Mouse (Mus musculus): ENCODE measurements around the gene Slk. TPM values are rescaled to one million over a fixed set of nuclear protein-coding genes. Genes with fewer than 3 reads are reported as not detected.

Slk gene
- polyA plus RNA-seq, 1 experiment from 2014 or later = 12.2 TPM

- Histone ChIP-seq H3K4me2 (no peak overlapping the region), H3K36me3 (peaks cover 58% of the 10 kb centered on the region), H3K27me3 (no peaks in the 10 kb centered on the region), H3K4me1 (no peaks in the 10 kb centered on the region), H3K9ac (no peak overlapping the region), H3K27ac (no peak overlapping the region), H3K9me3 (replicated peaks) (no peaks in the 10 kb centered on the region), H3K4me3 (replicated peaks) (no peak overlapping the region)
- WGBS = 90% methylated on average over 4 of the region's 4 CpGs
- no peak for ATAC-seq (replicated peaks; ENCODE audit: low FRiP score)
Measured at GRCm38 (mm10) chr19:47635380-47635779, 55.9 kb downstream of the Slk start.

- no peaks in the 10 kb centered on the region for H3K27me3 ChIP-seq
- H3K36me3 ChIP-seq = peaks cover 77% of the 10 kb centered on the region
- no peak overlapping the region for H3K4me3 ChIP-seq (replicated peaks)
- no peaks in the 10 kb centered on the region for H3K9me3 ChIP-seq (replicated peaks)
- no peak for ATAC-seq (replicated peaks; ENCODE audit: low FRiP score)
- no peak overlapping the region for H3K27ac ChIP-seq
- WGBS = 59% methylated on average over 2 of the region's 2 CpGs
- no peaks in the 10 kb centered on the region for H3K4me1 ChIP-seq
- no peak overlapping the region for H3K4me2 ChIP-seq
- no peak overlapping the region for H3K9ac ChIP-seq
Measured at GRCm38 (mm10) chr19:47643910-47644309, 64.4 kb downstream of the Slk start.

GRCm38 (mm10) chr19:47645583-47645982 is 66.1 kb downstream of the Slk start:
- Histone ChIP-seq H3K4me2 (no peak overlapping the region), H3K27me3 (no peaks in the 10 kb centered on the region), H3K4me1 (no peaks in the 10 kb centered on the region), H3K27ac (no peak overlapping the region), H3K4me3 (replicated peaks) (no peak overlapping the region), H3K9ac (no peak overlapping the region), H3K9me3 (replicated peaks) (no peaks in the 10 kb centered on the region), H3K36me3 (peaks cover 60% of the 10 kb centered on the region)
- ATAC-seq (replicated peaks; ENCODE audit: low FRiP score) = no peak
- WGBS = 87% methylated on average over 6 of the region's 6 CpGs

- Histone ChIP-seq H3K9ac (no peak overlapping the region), H3K27me3 (no peaks in the 10 kb centered on the region), H3K4me1 (no peaks in the 10 kb centered on the region), H3K4me3 (replicated peaks) (no peak overlapping the region), H3K36me3 (peaks cover 50% of the 10 kb centered on the region), H3K9me3 (replicated peaks) (no peaks in the 10 kb centered on the region), H3K4me2 (no peak overlapping the region), H3K27ac (no peak overlapping the region)
- 90% methylated on average over 6 of the region's 6 CpGs for WGBS
- no peak for ATAC-seq (replicated peaks; ENCODE audit: low FRiP score)
Measured at GRCm38 (mm10) chr19:47646508-47647120, 67.1 kb downstream of the Slk start.

GRCm38 (mm10) chr19:47649071-47649470 is 69.6 kb downstream of the Slk start:
- H3K36me3 ChIP-seq = peaks cover 35% of the 10 kb centered on the region; the same call in 1 of the 2 replicates
- no peak overlapping the region for H3K27ac ChIP-seq
- H3K4me3 ChIP-seq (replicated peaks) = no peak overlapping the region
- no peaks in the 10 kb centered on the region for H3K4me1 ChIP-seq
- H3K27me3 ChIP-seq = no peaks in the 10 kb centered on the region
- 92% methylated on average over 6 of the region's 6 CpGs for WGBS
- ATAC-seq (replicated peaks; ENCODE audit: low FRiP score) = no peak
- no peaks in the 10 kb centered on the region for H3K9me3 ChIP-seq (replicated peaks)
- H3K9ac ChIP-seq = no peak overlapping the region
- H3K4me2 ChIP-seq = no peak overlapping the region

GRCm38 (mm10) chr19:47650366-47651159 is 71.1 kb downstream of the Slk start:
- no peak overlapping the region for H3K4me3 ChIP-seq (replicated peaks)
- no peak overlapping the region for H3K9ac ChIP-seq
- H3K4me1 ChIP-seq = no peaks in the 10 kb centered on the region
- 84% methylated on average over 16 of the region's 16 CpGs for WGBS
- no peaks in the 10 kb centered on the region for H3K27me3 ChIP-seq
- H3K9me3 ChIP-seq (replicated peaks) = no peaks in the 10 kb centered on the region
- no peak overlapping the region for H3K4me2 ChIP-seq
- no peak for ATAC-seq (replicated peaks; ENCODE audit: low FRiP score)
- peaks cover 26% of the 10 kb centered on the region; the same call in 1 of the 2 replicates for H3K36me3 ChIP-seq
- H3K27ac ChIP-seq = no peak overlapping the region

- WGBS = 74% methylated on average over 5 of the region's 5 CpGs
- H3K27ac ChIP-seq = no peak overlapping the region
- H3K27me3 ChIP-seq = no peaks in the 10 kb centered on the region
- H3K36me3 ChIP-seq = peaks cover 24% of the 10 kb centered on the region; the same call in 1 of the 2 replicates
- H3K4me2 ChIP-seq = no peak overlapping the region
- peaks cover 3% of the 10 kb centered on the region; the same call in 1 of the 2 replicates for H3K4me1 ChIP-seq
- no peak for ATAC-seq (replicated peaks; ENCODE audit: low FRiP score)
- no peak overlapping the region for H3K4me3 ChIP-seq (replicated peaks)
- no peak overlapping the region for H3K9ac ChIP-seq
- no peaks in the 10 kb centered on the region for H3K9me3 ChIP-seq (replicated peaks)
Measured at GRCm38 (mm10) chr19:47651160-47651480, 71.6 kb downstream of the Slk start.

GRCm38 (mm10) chr19:47652255-47652654 is 72.8 kb downstream of the Slk start:
- no peaks in the 10 kb centered on the region for H3K27me3 ChIP-seq
- ATAC-seq (replicated peaks; ENCODE audit: low FRiP score) = no peak
- no peak overlapping the region for H3K4me3 ChIP-seq (replicated peaks)
- no peak overlapping the region for H3K9ac ChIP-seq
- no peaks in the 10 kb centered on the region for H3K9me3 ChIP-seq (replicated peaks)
- peaks cover 14% of the 10 kb centered on the region; the same call in 1 of the 2 replicates for H3K36me3 ChIP-seq
- no peak overlapping the region for H3K4me2 ChIP-seq
- peaks cover 4% of the 10 kb centered on the region; the same call in 1 of the 2 replicates for H3K4me1 ChIP-seq
- 69% methylated on average over 8 of the region's 8 CpGs for WGBS
- H3K27ac ChIP-seq = no peak overlapping the region

- H3K36me3 ChIP-seq = 0 out of 2 replicates have a peak, but pooled peaks cover 6% of the 10 kb centered on the region
- no peak for ATAC-seq (replicated peaks; ENCODE audit: low FRiP score)
- H3K27ac ChIP-seq = no peak overlapping the region
- 0 out of 2 replicates have a peak, but pooled peaks cover 3% of the 10 kb centered on the region for H3K27me3 ChIP-seq
- 84% methylated on average over 8 of the region's 8 CpGs for WGBS
- peaks cover 4% of the 10 kb centered on the region; the same call in 1 of the 2 replicates for H3K4me1 ChIP-seq
- no peak overlapping the region for H3K9ac ChIP-seq
- H3K9me3 ChIP-seq (replicated peaks) = no peaks in the 10 kb centered on the region
- no peak overlapping the region for H3K4me2 ChIP-seq
- H3K4me3 ChIP-seq (replicated peaks) = no peak overlapping the region
Measured at GRCm38 (mm10) chr19:47653173-47653572, 73.7 kb downstream of the Slk start.

GRCm38 (mm10) chr19:47654896-47655295 is 75.4 kb downstream of the Slk start:
- no peak overlapping the region for H3K27ac ChIP-seq
- H3K4me2 ChIP-seq = no peak overlapping the region
- H3K27me3 ChIP-seq = 0 out of 2 replicates have a peak, but pooled peaks cover 3% of the 10 kb centered on the region
- no peak for ATAC-seq (replicated peaks; ENCODE audit: low FRiP score)
- peaks cover 11% of the 10 kb centered on the region; the same call in 1 of the 2 replicates for H3K4me1 ChIP-seq
- 64% methylated on average over 11 of the region's 11 CpGs for WGBS
- H3K36me3 ChIP-seq = no peaks in the 10 kb centered on the region
- no peaks in the 10 kb centered on the region for H3K9me3 ChIP-seq (replicated peaks)
- H3K4me3 ChIP-seq (replicated peaks) = no peak overlapping the region
- no peak overlapping the region for H3K9ac ChIP-seq

- Histone ChIP-seq H3K9me3 (replicated peaks) (no peaks in the 10 kb centered on the region), H3K27ac (peak overlapping the region; percentile 23; the same call in 1 of the 2 replicates), H3K4me2 (no peak overlapping the region), H3K36me3 (no peaks in the 10 kb centered on the region), H3K4me1 (peaks cover 13% of the 10 kb centered on the region; the same call in 1 of the 2 replicates), H3K4me3 (replicated peaks) (no peak overlapping the region), H3K27me3 (0 out of 2 replicates have a peak, but pooled peaks cover 3% of the 10 kb centered on the region), H3K9ac (0 out of 2 replicates have a peak overlapping the region, but pooled peaks have one; percentile 19)
- peak; percentile 75 for ATAC-seq (replicated peaks; ENCODE audit: low FRiP score)
- WGBS = 7% methylated on average over 5 of the region's 5 CpGs
Measured at GRCm38 (mm10) chr19:47658914-47659535, 79.5 kb downstream of the Slk start.
